Mouse (Mus musculus): ENCODE measurements around the gene Rps27rt. TPM values are rescaled to one million over a fixed set of nuclear protein-coding genes. Genes with fewer than 3 reads are reported as not detected.

The Rps27rt gene
- polyA plus RNA-seq, 1 experiment from 2014 or later, result 295 TPM

DNA sequence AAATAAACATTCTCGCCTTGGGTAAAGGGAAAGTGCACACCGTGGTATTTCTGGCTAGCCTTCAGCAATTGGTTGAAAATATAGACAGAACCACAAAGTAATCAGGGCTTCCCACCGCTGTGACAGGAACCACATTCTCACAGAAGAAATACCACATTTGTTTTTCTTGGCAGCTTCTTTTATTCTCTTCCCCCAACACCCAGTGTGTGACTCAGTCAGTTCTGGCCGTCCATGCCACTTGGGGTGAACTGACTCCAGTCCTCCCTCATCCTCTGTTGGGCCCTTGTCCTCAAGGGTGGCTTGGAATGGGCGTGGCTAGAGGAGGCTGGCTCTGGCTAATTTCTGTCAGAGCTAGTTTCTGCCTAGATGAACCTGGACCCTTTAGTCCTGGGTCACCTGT is 34.1 kb downstream of the Rps27rt start:
- Histone ChIP-seq H3K27me3 (ENCODE audit: control insufficient read depth, insufficient read depth, low read length) (no peaks in the 10 kb centered on the region), H3K4me1 (ENCODE audit: control insufficient read depth, insufficient read depth, low read length) (no peaks in the 10 kb centered on the region), H3K4me3 (replicated peaks; ENCODE audit: low read depth, low read length) (no peak overlapping the region), H3K9ac (replicated peaks; ENCODE audit: low read length) (no peak overlapping the region), H3K9me3 (ENCODE audit: control insufficient read depth, low read length) (no peaks in the 10 kb centered on the region), H3K27ac (replicated peaks; ENCODE audit: low read depth, low read length) (no peak overlapping the region), H3K36me3 (ENCODE audit: control insufficient read depth, insufficient read depth, low read length) (no peaks in the 10 kb centered on the region), H3K4me2 (ENCODE audit: low read length) (no peak overlapping the region)
- DNase-seq, result no peak
- WGBS, result 70% methylated on average over 5 of the region's 5 CpGs
- no peak for ATAC-seq (ENCODE audit: low FRiP score, low TSS enrichment)

- ATAC-seq (ENCODE audit: low FRiP score, low TSS enrichment), result no peak
Measured at GRCm38 (mm10) chr9:114945576-114945975, 37.0 kb downstream of the Rps27rt start.

DNA sequence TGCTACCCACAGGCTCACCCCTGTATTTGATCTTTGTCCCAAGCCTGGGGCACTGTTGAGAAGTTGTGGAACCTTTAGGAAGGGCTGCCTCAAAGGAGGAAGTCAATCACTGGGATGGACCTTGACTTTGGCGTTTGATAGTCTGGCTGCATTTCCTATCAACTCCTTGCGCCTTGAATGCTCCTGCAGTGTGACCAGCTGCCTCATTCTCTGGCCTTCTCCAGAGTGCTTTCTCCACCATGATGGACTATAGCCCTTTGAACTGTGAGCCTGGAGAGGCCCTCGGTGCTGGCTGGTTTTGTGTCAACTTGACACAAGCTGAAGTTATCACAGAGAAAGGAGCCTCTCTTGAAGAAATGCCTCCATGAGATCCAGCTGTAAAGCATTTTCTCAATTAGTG is 37.9 kb downstream of the Rps27rt start:
- DNase-seq, result no peak
- 86% methylated on average over 3 of the region's 3 CpGs for WGBS

More at GRCm38 (mm10) chr9:114945576-114945975, 37.0 kb downstream of the Rps27rt start:
- H3K27me3 ChIP-seq (ENCODE audit: control insufficient read depth, insufficient read depth, low read length), result no peaks in the 10 kb centered on the region
- H3K4me3 ChIP-seq (replicated peaks; ENCODE audit: low read depth, low read length), result no peak overlapping the region
- no peaks in the 10 kb centered on the region for H3K9me3 ChIP-seq (ENCODE audit: control insufficient read depth, low read length)
- no peaks in the 10 kb centered on the region for H3K36me3 ChIP-seq (ENCODE audit: control insufficient read depth, insufficient read depth, low read length)
- H3K9ac ChIP-seq (replicated peaks; ENCODE audit: low read length), result no peak overlapping the region
- 88% methylated on average over 6 of the region's 6 CpGs for WGBS
- H3K4me1 ChIP-seq (ENCODE audit: control insufficient read depth, insufficient read depth, low read length), result no peaks in the 10 kb centered on the region
- no peak overlapping the region for H3K4me2 ChIP-seq (ENCODE audit: low read length)
- no peak for DNase-seq
- no peak overlapping the region for H3K27ac ChIP-seq (replicated peaks; ENCODE audit: low read depth, low read length)

DNA sequence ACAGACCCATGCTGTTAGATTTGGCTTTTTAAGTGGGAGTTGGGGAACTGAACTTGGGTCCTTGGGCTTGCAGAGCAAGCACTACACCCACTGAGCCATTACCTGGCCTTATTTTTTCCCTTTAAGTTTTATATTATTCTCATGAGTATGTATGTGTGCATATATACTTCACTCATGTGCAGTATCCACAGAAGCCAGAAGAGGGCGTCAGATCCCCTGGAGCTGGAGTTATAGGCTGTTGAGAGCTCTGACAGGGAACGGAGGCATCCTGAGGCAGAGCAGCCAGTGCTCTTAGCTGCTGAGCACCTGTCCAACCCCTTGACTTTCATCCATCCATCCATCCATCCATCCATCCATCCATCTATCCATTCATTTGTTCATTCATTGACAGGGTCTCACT is 45.9 kb downstream of the Rps27rt start:
- H3K4me1 ChIP-seq (ENCODE audit: control insufficient read depth, insufficient read depth, low read length), result peaks cover 9% of the 10 kb centered on the region; the same call in 1 of the 2 replicates
- H3K27me3 ChIP-seq (ENCODE audit: control insufficient read depth, insufficient read depth, low read length), result no peaks in the 10 kb centered on the region
- no peak overlapping the region for H3K27ac ChIP-seq (replicated peaks; ENCODE audit: low read depth, low read length)
- 76% methylated on average over 2 of the region's 2 CpGs for WGBS
- no peak overlapping the region for H3K4me3 ChIP-seq (replicated peaks; ENCODE audit: low read depth, low read length)
- DNase-seq (no peak), ATAC-seq (ENCODE audit: low FRiP score, low TSS enrichment) (no peak)
- H3K9ac ChIP-seq (replicated peaks; ENCODE audit: low read length), result no peak overlapping the region
- H3K4me2 ChIP-seq (ENCODE audit: low read length), result no peak overlapping the region
- no peaks in the 10 kb centered on the region for H3K9me3 ChIP-seq (ENCODE audit: control insufficient read depth, low read length)
- no peaks in the 10 kb centered on the region for H3K36me3 ChIP-seq (ENCODE audit: control insufficient read depth, insufficient read depth, low read length)

More for the DNA sequence above, 37.9 kb downstream of the Rps27rt start:
- Histone ChIP-seq H3K9me3 (ENCODE audit: control insufficient read depth, low read length) (no peaks in the 10 kb centered on the region), H3K4me2 (ENCODE audit: low read length) (no peak overlapping the region), H3K9ac (replicated peaks; ENCODE audit: low read length) (no peak overlapping the region), H3K27ac (replicated peaks; ENCODE audit: low read depth, low read length) (no peak overlapping the region), H3K36me3 (ENCODE audit: control insufficient read depth, insufficient read depth, low read length) (no peaks in the 10 kb centered on the region), H3K4me3 (replicated peaks; ENCODE audit: low read depth, low read length) (no peak overlapping the region), H3K4me1 (ENCODE audit: control insufficient read depth, insufficient read depth, low read length) (no peaks in the 10 kb centered on the region), H3K27me3 (ENCODE audit: control insufficient read depth, insufficient read depth, low read length) (no peaks in the 10 kb centered on the region)
- no peak for ATAC-seq (ENCODE audit: low FRiP score, low TSS enrichment)

DNA sequence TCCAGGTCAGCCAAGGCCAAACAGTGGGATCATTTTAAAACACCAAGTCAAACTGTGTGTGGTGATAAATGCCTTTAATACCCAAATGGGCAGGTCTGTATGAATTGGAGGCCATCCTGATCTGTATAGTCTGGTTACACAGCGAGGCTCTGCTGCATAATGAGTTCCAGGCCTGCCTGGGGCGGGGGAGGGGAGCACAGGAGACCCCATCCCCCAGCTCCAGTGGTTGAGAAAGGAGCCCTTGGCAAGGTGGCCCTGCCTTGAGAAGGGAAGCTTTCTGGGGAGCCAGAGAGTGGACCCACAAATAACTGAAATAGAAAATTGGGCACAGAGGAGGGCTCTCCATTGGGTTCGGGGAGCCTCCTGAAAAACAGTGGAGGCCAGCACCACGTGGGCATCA is 47.2 kb downstream of the Rps27rt start:
- Histone ChIP-seq H3K27me3 (ENCODE audit: control insufficient read depth, insufficient read depth, low read length) (no peaks in the 10 kb centered on the region), H3K9ac (replicated peaks; ENCODE audit: low read length) (no peak overlapping the region), H3K4me3 (replicated peaks; ENCODE audit: low read depth, low read length) (no peak overlapping the region), H3K4me2 (ENCODE audit: low read length) (no peak overlapping the region), H3K36me3 (ENCODE audit: control insufficient read depth, insufficient read depth, low read length) (no peaks in the 10 kb centered on the region), H3K9me3 (ENCODE audit: control insufficient read depth, low read length) (no peaks in the 10 kb centered on the region), H3K27ac (replicated peaks; ENCODE audit: low read depth, low read length) (no peak overlapping the region), H3K4me1 (ENCODE audit: control insufficient read depth, insufficient read depth, low read length) (peaks cover 9% of the 10 kb centered on the region; the same call in 1 of the 2 replicates)
- WGBS, result 79% methylated on average over 4 of the region's 4 CpGs
- ATAC-seq (ENCODE audit: low FRiP score, low TSS enrichment) (no peak), DNase-seq (no peak)

GRCm38 (mm10) chr9:114934231-114934630 is 48.3 kb downstream of the Rps27rt start:
- Histone ChIP-seq H3K27me3 (ENCODE audit: control insufficient read depth, insufficient read depth, low read length) (no peaks in the 10 kb centered on the region), H3K4me1 (ENCODE audit: control insufficient read depth, insufficient read depth, low read length) (peaks cover 9% of the 10 kb centered on the region; the same call in 1 of the 2 replicates), H3K4me2 (ENCODE audit: low read length) (peak overlapping the region; percentile 94), H3K9ac (replicated peaks; ENCODE audit: low read length) (no peak overlapping the region), H3K27ac (replicated peaks; ENCODE audit: low read depth, low read length) (no peak overlapping the region), H3K4me3 (replicated peaks; ENCODE audit: low read depth, low read length) (peak overlapping the region; percentile 68; the same call in 1 of the 2 replicates), H3K9me3 (ENCODE audit: control insufficient read depth, low read length) (no peaks in the 10 kb centered on the region), H3K36me3 (ENCODE audit: control insufficient read depth, insufficient read depth, low read length) (no peaks in the 10 kb centered on the region)
- ATAC-seq (ENCODE audit: low FRiP score, low TSS enrichment) (no peak), DNase-seq (no peak)
- WGBS, result 72% methylated on average over 11 of the region's 11 CpGs

- Histone ChIP-seq H3K27me3 (ENCODE audit: control insufficient read depth, insufficient read depth, low read length) (no peaks in the 10 kb centered on the region), H3K9ac (replicated peaks; ENCODE audit: low read length) (peak within 1 kb of the TSS; percentile 70), H3K4me2 (ENCODE audit: low read length) (peak within 1 kb of the TSS; percentile 94), H3K4me1 (ENCODE audit: control insufficient read depth, insufficient read depth, low read length) (peaks cover 9% of the 10 kb centered on the region; the same call in 1 of the 2 replicates), H3K9me3 (ENCODE audit: control insufficient read depth, low read length) (no peaks in the 10 kb centered on the region), H3K27ac (replicated peaks; ENCODE audit: low read depth, low read length) (peak within 1 kb of the TSS; percentile 70), H3K36me3 (ENCODE audit: control insufficient read depth, insufficient read depth, low read length) (no peaks in the 10 kb centered on the region), H3K4me3 (replicated peaks; ENCODE audit: low read depth, low read length) (peak within 1 kb of the TSS; percentile 68)
- under 1% methylated on average over 30 of the region's 30 CpGs for WGBS
- ATAC-seq (ENCODE audit: low FRiP score, low TSS enrichment) (peak; percentile 97), DNase-seq (peak; percentile 93)
Measured at GRCm38 (mm10) chr9:114933723-114934171, 48.8 kb downstream of the Rps27rt start, which contains the start of gene Gpd1l. TSS of gene Gpd1l (minus strand) at chr9:114933987.

DNA sequence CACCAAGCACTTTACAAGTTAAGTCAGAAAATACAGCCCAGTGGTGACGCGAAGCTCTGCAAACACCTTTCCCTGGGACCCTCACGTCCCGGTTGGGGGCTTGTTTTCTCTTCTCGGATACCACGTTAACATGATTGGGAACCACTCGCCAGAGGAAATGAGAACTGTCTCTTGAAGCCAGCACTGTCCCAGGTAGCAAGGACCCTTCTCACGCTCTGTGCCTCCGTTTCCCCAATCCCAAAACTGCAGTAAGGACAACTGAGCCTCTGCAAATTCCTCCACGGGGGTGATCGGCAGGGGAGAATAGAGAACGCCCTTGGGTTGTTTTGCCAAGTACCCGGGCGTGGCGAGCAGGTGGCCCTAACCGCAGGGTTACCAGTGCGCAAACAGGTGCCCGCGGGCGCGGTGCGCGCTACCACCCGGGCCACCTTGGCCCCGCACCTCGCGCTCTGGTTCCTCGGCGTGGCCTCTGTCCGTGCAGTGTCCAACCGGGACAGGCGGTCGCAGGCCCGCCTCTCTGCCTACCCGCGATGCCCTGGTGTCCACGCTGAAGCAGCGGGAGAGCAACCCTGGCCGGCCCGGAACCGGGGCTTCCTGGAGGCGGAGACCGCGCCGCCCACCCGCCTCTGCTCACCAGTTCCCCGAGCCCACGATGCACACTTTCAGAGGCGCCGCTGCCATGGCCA is 49.4 kb downstream of the Rps27rt start:
- Histone ChIP-seq H3K27me3 (ENCODE audit: control insufficient read depth, insufficient read depth, low read length) (no peaks in the 10 kb centered on the region), H3K9ac (replicated peaks; ENCODE audit: low read length) (peak overlapping the region; percentile 70), H3K27ac (replicated peaks; ENCODE audit: low read depth, low read length) (peak overlapping the region; percentile 70), H3K4me1 (ENCODE audit: control insufficient read depth, insufficient read depth, low read length) (peaks cover 9% of the 10 kb centered on the region; the same call in 1 of the 2 replicates), H3K4me3 (replicated peaks; ENCODE audit: low read depth, low read length) (peak overlapping the region; percentile 68), H3K4me2 (ENCODE audit: low read length) (peak overlapping the region; percentile 94), H3K36me3 (ENCODE audit: control insufficient read depth, insufficient read depth, low read length) (no peaks in the 10 kb centered on the region), H3K9me3 (ENCODE audit: control insufficient read depth, low read length) (no peaks in the 10 kb centered on the region)
- no peak; the same call in 1 of the 2 replicates for ATAC-seq (ENCODE audit: low FRiP score, low TSS enrichment)
- under 1% methylated on average over 49 of the region's 50 CpGs for WGBS
- DNase-seq, result peak; percentile 34

- Histone ChIP-seq H3K4me3 (replicated peaks; ENCODE audit: low read depth, low read length) (peak overlapping the region; percentile 68), H3K9me3 (ENCODE audit: control insufficient read depth, low read length) (no peaks in the 10 kb centered on the region), H3K36me3 (ENCODE audit: control insufficient read depth, insufficient read depth, low read length) (no peaks in the 10 kb centered on the region), H3K4me1 (ENCODE audit: control insufficient read depth, insufficient read depth, low read length) (peaks cover 9% of the 10 kb centered on the region; the same call in 1 of the 2 replicates), H3K9ac (replicated peaks; ENCODE audit: low read length) (peak overlapping the region; percentile 70; the same call in 1 of the 2 replicates), H3K27me3 (ENCODE audit: control insufficient read depth, insufficient read depth, low read length) (no peaks in the 10 kb centered on the region), H3K4me2 (ENCODE audit: low read length) (peak overlapping the region; percentile 94), H3K27ac (replicated peaks; ENCODE audit: low read depth, low read length) (no peak overlapping the region)
- WGBS, result 21% methylated on average over 13 of the region's 13 CpGs
- ATAC-seq (ENCODE audit: low FRiP score, low TSS enrichment) (no peak), DNase-seq (no peak)
Measured at GRCm38 (mm10) chr9:114932607-114933006, 49.9 kb downstream of the Rps27rt start.

All from midbrain, embryonic 14.5 days (tissue).